Mouse (Mus musculus): ENCODE data around the gene Thra.

GRCm38 (mm10) chr11:98743655-98744345 lies 3.4 kb downstream of the Thra start:
- TF ChIP-seq CTCF (conservative IDR thresholded peaks at IDR 0.05 in 1 of 2, IDR thresholded peaks at IDR 0.05 in 1 of 2; ENCODE audit: low read depth in 2 of 2, low read length in 2 of 2) (no peak), POLR2A (IDR thresholded peaks at IDR 0.05; ENCODE audit: low read depth, low read length) (no peak), CHD2 (IDR thresholded peaks at IDR 0.05; ENCODE audit: low read length) (no peak), KAT2A (IDR thresholded peaks at IDR 0.05; ENCODE audit: insufficient replicate concordance, low read length) (no peak), JUND (conservative IDR thresholded peaks at IDR 0.05; ENCODE audit: low read depth, low read length) (no peak), MYC (IDR thresholded peaks at IDR 0.05; ENCODE audit: low read depth, low read length) (no peak)
